Mouse (Mus musculus): Measurements from ENCODE around the gene Tpgs1.
A peak's percentile ranks its signal among the peaks of the same experiment; 100 is the strongest.

DNA sequence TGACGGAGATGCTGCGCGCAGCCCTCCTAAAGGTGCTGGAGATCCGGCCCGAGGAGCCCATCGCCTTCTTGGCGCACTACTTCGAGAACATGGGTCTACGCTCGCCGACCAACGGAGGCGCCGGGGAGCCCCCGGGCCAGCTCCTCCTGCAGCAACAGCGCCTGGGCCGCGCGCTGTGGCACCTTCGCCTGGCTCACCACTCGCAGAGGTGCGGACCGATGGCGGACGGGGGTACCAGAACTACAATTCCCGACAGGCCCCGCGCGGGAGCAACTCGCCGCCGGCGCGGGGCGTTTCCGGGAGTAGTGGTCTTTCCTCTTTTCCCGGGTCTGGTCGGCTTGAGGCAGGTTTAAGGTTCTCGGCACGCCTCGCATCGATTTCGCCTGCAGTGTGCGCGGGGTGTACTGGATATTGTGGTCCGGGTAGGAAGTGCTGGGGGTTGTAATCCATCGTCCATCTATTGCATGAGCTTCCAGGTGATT, 448 bp downstream of the Tpgs1 start:
- TF ChIP-seq CTCF (conservative IDR thresholded peaks at IDR 0.05 in 1 of 2, IDR thresholded peaks at IDR 0.05 in 1 of 2; ENCODE audit: low read depth in 2 of 2, low read length in 2 of 2) (no peak), ZC3H11A (IDR thresholded peaks at IDR 0.05; ENCODE audit: low read depth, low read length) (no peak), MAZ (IDR thresholded peaks at IDR 0.05; ENCODE audit: low read depth, low read length) (0 out of 2 replicates have a peak, but pooled peaks have one; percentile 37), POLR2A (IDR thresholded peaks at IDR 0.05; ENCODE audit: low read depth, low read length) (no peak), ELF1 (IDR thresholded peaks at IDR 0.05; ENCODE audit: low read depth, low read length) (peak; percentile 88), USF2 (conservative IDR thresholded peaks at IDR 0.05; ENCODE audit: low read depth, low read length) (no peak), USF1 (IDR thresholded peaks at IDR 0.05; ENCODE audit: low read depth, low read length) (no peak), EP300 (IDR thresholded peaks at IDR 0.05; ENCODE audit: low read length) (no peak)
